Mouse (Mus musculus): ENCODE measurements around the gene Zc3h7a. TPM values are rescaled to one million over a fixed set of nuclear protein-coding genes. Genes with fewer than 3 reads are reported as not detected.
A peak's percentile ranks its signal among the peaks of the same experiment; 100 is the strongest.
"Not testable (repeated sequence)": the region's sequence is repeated elsewhere in the genome, so short reads cannot be mapped to it uniquely, and the experiment has no call there.

Zc3h7a gene
- polyA plus RNA-seq, 1 experiment, result 609 TPM

DNA sequence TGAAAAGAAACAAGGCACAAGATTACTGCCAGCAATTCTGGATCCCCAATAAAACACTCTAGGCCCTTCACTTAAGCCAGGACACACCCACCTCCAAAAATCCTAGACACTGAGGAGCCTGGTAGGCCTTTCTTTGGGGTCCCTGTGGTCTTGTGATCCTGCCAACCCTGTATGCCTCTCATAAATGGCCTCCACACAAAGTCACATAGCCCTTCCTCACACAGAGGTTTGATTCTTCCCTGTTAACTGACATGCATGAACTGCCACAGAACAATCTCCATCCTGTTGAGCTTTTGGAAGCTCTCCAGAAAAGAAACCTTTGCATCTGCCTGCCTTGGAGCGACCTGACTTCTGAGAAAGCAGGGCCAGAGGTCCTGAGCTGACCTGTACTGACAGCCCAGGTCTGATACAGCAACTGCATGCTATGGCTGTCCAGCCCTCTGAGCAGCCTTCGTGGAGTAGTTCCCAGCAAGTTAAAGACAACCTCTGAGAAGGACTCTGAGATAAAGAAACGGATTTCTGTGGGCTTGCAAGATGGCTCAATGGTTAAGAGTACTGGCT is 11.4 kb downstream of the Zc3h7a start:
- WGBS, result 64% methylated on average over 3 of the region's 3 CpGs
- no peak for TF ChIP-seq POLR2A (IDR thresholded peaks at IDR 0.05; ENCODE audit: insufficient read depth, low read depth, low read length)
- TF ChIP-seq CTCF (IDR thresholded peaks at IDR 0.05; ENCODE audit: insufficient read depth, low read depth, low read length), result no peak
- Histone ChIP-seq H3K27ac (ENCODE audit: insufficient read depth, low read depth, low read length) (no peak overlapping the region), H3K4me1 (ENCODE audit: control insufficient read depth, insufficient read depth, low read length) (0 out of 2 replicates have a peak, but pooled peaks cover 2% of the 10 kb centered on the region), H3K4me3 (ENCODE audit: insufficient read depth, low read depth, low read length) (no peak overlapping the region)

DNA sequence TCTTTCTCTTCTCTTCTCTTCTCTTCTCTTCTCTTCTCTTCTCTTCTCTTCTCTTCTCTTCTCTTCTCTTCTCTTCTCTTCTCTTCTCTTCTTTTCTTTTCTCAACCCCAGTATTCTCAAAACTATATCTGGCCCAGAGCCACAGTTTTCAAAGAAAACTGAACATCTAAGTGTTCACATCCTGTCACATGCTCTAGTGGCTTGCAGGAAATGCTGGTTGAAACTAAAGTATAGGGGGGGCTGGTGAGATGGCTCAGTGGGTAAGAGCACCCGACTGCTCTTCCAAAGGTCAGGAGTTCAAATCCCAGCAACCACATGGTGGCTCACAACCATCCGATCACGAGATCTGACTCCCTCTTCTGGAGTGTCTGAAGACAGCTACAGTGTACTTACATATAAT is 18.5 kb downstream of the Zc3h7a start:
- 80% methylated on average over 2 of the region's 3 CpGs for WGBS
- H3K4me1 ChIP-seq (ENCODE audit: control insufficient read depth, insufficient read depth, low read length), result not testable (repeated sequence)

DNA sequence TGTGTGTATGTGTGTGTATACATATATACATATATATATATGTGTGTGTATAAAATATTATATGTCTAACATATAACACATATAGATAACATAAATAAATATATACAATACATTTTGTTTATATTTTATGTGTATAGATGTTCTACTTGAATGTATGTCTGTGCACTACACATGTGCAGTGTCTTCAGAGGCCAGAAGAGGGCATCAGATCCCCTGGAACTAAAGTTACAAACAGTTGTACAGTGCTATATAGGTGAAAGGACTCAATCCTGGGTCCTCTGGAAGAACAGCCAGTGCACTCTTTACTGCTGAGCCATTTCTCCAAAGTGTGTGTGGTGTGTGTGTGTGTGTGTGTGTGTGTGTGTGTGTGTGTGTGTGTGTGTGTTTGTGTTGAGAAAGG is 21.7 kb downstream of the Zc3h7a start:
- Histone ChIP-seq H3K27ac (ENCODE audit: insufficient read depth, low read depth, low read length) (no peak overlapping the region), H3K4me1 (ENCODE audit: control insufficient read depth, insufficient read depth, low read length) (no peaks in the 10 kb centered on the region), H3K4me3 (ENCODE audit: insufficient read depth, low read depth, low read length) (no peak overlapping the region)
- no peak for TF ChIP-seq CTCF (IDR thresholded peaks at IDR 0.05; ENCODE audit: insufficient read depth, low read depth, low read length)
- no peak for TF ChIP-seq POLR2A (IDR thresholded peaks at IDR 0.05; ENCODE audit: insufficient read depth, low read depth, low read length)

More for the DNA sequence above, 18.5 kb downstream of the Zc3h7a start:
- not testable (repeated sequence) for H3K4me3 ChIP-seq (ENCODE audit: insufficient read depth, low read depth, low read length); H3K27ac ChIP-seq (ENCODE audit: insufficient read depth, low read depth, low read length)

GRCm38 (mm10) chr16:11143706-11144483 is 32.3 kb downstream of the Zc3h7a start:
- not testable (repeated sequence) for H3K27ac ChIP-seq (ENCODE audit: insufficient read depth, low read depth, low read length); H3K4me3 ChIP-seq (ENCODE audit: insufficient read depth, low read depth, low read length); H3K4me1 ChIP-seq (ENCODE audit: control insufficient read depth, insufficient read depth, low read length)
- WGBS, result 18% methylated on average over 56 of the region's 56 CpGs

- TF ChIP-seq CTCF (IDR thresholded peaks at IDR 0.05; ENCODE audit: insufficient read depth, low read depth, low read length), result no peak
- TF ChIP-seq POLR2A (IDR thresholded peaks at IDR 0.05; ENCODE audit: insufficient read depth, low read depth, low read length), result peak; percentile 92
- peak within 1 kb of the TSS; percentile 82 for H3K4me3 ChIP-seq (ENCODE audit: insufficient read depth, low read depth, low read length)
- H3K4me1 ChIP-seq (ENCODE audit: control insufficient read depth, insufficient read depth, low read length), result peaks cover 2% of the 10 kb centered on the region; the same call in 1 of the 2 replicates
- whole genome bisulfite sequencing, result under 1% methylated on average over 80 of the region's 80 CpGs
- H3K27ac ChIP-seq (ENCODE audit: insufficient read depth, low read depth, low read length), result peak within 1 kb of the TSS; percentile 83
Observed at GRCm38 (mm10) chr16:11134348-11135344, 41.5 kb downstream of the Zc3h7a start, which contains the start of gene Txndc11. Gene Txndc11 (minus strand): TSS chr16:11134650.

- TF ChIP-seq CTCF (IDR thresholded peaks at IDR 0.05; ENCODE audit: insufficient read depth, low read depth, low read length), result no peak
- TF ChIP-seq POLR2A (IDR thresholded peaks at IDR 0.05; ENCODE audit: insufficient read depth, low read depth, low read length), result no peak
- Histone ChIP-seq H3K27ac (ENCODE audit: insufficient read depth, low read depth, low read length) (peak overlapping the region; percentile 83), H3K4me1 (ENCODE audit: control insufficient read depth, insufficient read depth, low read length) (peaks cover 2% of the 10 kb centered on the region; the same call in 1 of the 2 replicates), H3K4me3 (ENCODE audit: insufficient read depth, low read depth, low read length) (peak overlapping the region; percentile 82)
- under 1% methylated on average over 34 of the region's 34 CpGs for WGBS
Observed at GRCm38 (mm10) chr16:11133476-11134347, 42.5 kb downstream of the Zc3h7a start.

GRCm38 (mm10) chr16:11132839-11133238 is 43.4 kb downstream of the Zc3h7a start:
- Histone ChIP-seq H3K4me1 (ENCODE audit: control insufficient read depth, insufficient read depth, low read length) (peaks cover 6% of the 10 kb centered on the region), H3K27ac (ENCODE audit: insufficient read depth, low read depth, low read length) (no peak overlapping the region), H3K4me3 (ENCODE audit: insufficient read depth, low read depth, low read length) (no peak overlapping the region)
- 22% methylated on average over 2 of the region's 2 CpGs for WGBS
- TF ChIP-seq POLR2A (IDR thresholded peaks at IDR 0.05; ENCODE audit: insufficient read depth, low read depth, low read length), result no peak
- TF ChIP-seq CTCF (IDR thresholded peaks at IDR 0.05; ENCODE audit: insufficient read depth, low read depth, low read length), result no peak

DNA sequence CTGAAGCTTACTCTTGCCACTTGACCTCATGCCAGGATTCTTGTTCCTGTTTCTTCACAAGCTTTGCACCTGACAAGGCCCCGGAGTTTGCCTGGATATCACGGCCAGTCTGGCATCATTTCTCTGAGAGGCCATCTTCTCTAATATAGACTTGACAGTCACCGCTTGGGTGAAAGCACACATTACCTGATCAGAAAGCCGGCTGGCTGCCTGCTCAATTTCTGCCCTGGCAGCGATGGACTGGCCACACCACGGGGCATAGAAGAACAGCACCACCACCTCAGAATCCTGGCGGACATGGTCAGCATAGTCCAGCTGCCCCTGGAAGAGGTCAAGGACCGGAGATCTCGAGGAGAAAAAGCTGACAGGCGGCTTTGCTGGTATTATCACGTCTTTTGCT is 47.9 kb downstream of the Zc3h7a start:
- H3K4me3 ChIP-seq (ENCODE audit: insufficient read depth, low read depth, low read length), result no peak overlapping the region
- no peak for TF ChIP-seq POLR2A (IDR thresholded peaks at IDR 0.05; ENCODE audit: insufficient read depth, low read depth, low read length)
- no peak for TF ChIP-seq CTCF (IDR thresholded peaks at IDR 0.05; ENCODE audit: insufficient read depth, low read depth, low read length)
- H3K27ac ChIP-seq (ENCODE audit: insufficient read depth, low read depth, low read length), result no peak overlapping the region
- peaks cover 6% of the 10 kb centered on the region for H3K4me1 ChIP-seq (ENCODE audit: control insufficient read depth, insufficient read depth, low read length)
- 84% methylated on average over 11 of the region's 11 CpGs for WGBS

Measured in olfactory bulb, adult 2 months (tissue).